Mouse (Mus musculus) bone marrow macrophage, adult 2 months (primary cell): ENCODE measurements at regions not wholly inside any gene's neighbourhood (a gene's known extent, or its start where the extent isn't known, plus 50 kb on each side); places are given as distances from the start of the nearest gene placed in this dataset.
"Not testable (repeated sequence)": the region's sequence is repeated elsewhere in the genome, so short reads cannot be mapped to it uniquely, and the experiment has no call there.

Experiments
- CTCF ChIP-seq: IDR thresholded peaks from 2 replicates; pipeline ENCODE4 v1.5.1; 2012; ENCODE audit warnings: low read depth, mild to moderate bottlenecking, low read length, moderate library complexity
- POLR2A ChIP-seq: IDR thresholded peaks from 2 replicates; pipeline ENCODE4 v1.6.1; 2012; ENCODE audit warnings: mild to moderate bottlenecking, low read depth, low read length, borderline replicate concordance

DNA sequence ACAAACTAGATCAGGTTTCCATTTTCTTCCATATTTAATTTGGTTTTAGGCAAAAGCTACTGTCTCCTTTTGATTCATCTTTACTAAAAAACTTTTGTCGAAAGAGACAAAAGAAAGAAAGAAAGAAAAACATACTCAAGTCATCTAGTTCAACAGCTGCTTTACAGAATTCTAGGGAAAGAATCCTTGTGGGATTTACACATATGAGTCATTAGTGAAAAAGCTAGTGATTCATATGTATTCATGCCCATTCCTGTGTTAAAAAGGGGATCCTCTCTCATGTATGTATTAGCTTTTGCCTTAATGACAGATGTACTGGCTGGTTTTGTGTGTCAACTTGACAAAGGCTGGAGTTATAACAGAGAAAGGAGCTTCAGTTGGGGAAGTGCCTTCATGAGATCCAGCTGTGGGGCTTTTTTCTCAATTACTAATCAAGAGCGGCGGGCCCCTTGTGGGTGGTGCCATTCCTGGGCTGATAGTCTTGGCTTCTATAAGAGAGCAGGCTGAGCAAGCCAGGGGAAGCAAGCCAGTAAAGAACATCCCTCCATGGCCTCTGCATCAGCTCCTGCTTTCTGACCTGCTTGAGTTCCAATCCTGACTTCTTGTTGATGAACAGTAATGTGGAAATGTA lies 200.1 kb upstream of the Flrt2 start:
- TF ChIP-seq CTCF, POLR2A: not testable (repeated sequence)
